Mouse (Mus musculus): ENCODE results near the gene Fam117b.

DNA sequence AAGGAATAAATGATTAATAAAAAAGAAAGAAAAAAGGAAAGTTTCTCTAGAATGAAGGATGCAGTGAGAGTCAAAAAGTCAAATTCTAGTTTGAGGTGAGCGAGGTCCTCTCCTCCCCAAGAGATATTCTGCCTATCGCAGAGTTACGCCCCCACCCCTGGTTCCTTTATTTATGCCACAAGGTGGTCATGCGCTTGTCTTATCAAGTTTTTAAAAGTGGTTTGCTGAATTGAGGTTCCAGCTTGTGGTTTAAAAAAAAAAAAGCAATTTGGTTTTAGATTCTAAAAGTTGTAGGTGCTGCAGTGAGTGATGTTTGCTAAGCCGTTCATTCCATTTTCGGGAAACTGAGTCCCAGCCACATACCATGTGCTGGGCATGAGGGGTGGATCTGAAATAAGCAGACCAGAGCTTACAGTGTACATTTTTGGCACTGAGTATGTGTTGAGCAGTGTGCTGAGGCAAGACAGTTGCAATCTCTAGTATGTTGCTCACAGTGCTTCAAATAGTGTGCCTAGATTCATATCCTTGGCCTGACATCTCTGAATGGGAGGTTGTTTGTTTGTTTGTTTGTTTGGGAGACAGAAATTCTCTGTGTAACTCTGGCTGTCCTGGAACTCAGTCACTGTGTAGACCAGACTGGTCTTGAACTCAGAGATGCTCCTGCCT lies 8.0 kb upstream of the Fam117b start:
- TF ChIP-seq POLR2A (IDR thresholded peaks at IDR 0.05; ENCODE audit: low read depth, low read length) (no peak), CTCF (IDR thresholded peaks at IDR 0.05; ENCODE audit: extremely low read depth, insufficient read depth, insufficient read length, insufficient replicate concordance) (no peak)

All from spleen, adult 2 months (tissue).